In genomic region chr6:94530756-94531155, GRCm38 (mm10) we compare ENCODE assay signal across 26 mouse cellular contexts. TPM values are rescaled to one million over a fixed set of nuclear protein-coding genes. Genes with fewer than 3 reads are reported as not detected.
DNase-seq lines count a peak whose midpoint lies in the region; ATAC-seq lines count a peak whose summit lies in the region.
"Had no signal": no experiment of that assay in that cellular context is flagged by ENCODE, and none has a peak within 500 bp of the region (broad histone marks: within the 10 kb centered on the region; RNA-seq: fewer than 3 reads in every experiment).

No protein-coding gene starts in this region.

- no peaks in the 10 kb centered on the region for H3K4me1 ChIP-seq in intestine, embryonic 16.5 days (ENCODE audit: control insufficient read depth, insufficient read depth, low read length)
- no peaks in the 10 kb centered on the region for H3K4me1 ChIP-seq in stomach, embryonic 16.5 days (ENCODE audit: control insufficient read depth, insufficient read depth, low read length)
- H3K4me1 ChIP-seq in heart, embryonic 10.5 days: no peaks in the 10 kb centered on the region
- H3K4me1 ChIP-seq: embryonic facial prominence, embryonic 13.5 days; forebrain, embryonic 12.5 days; hindbrain, embryonic 15.5 days; limb, embryonic 15.5 days; lung, embryonic 15.5 days; midbrain, embryonic 12.5 days; neural tube, embryonic 15.5 days had no signal

- no peak overlapping the region for H3K4me3 ChIP-seq in intestine, embryonic 16.5 days (ENCODE audit: low read length)
- no peak overlapping the region for H3K4me3 ChIP-seq in stomach, embryonic 16.5 days (replicated peaks; ENCODE audit: low read length)
- H3K4me3 ChIP-seq in heart, embryonic 10.5 days: no peak overlapping the region
- H3K4me3 ChIP-seq: embryonic facial prominence, embryonic 13.5 days; erythroblast, embryonic 14.5 days; forebrain, embryonic 12.5 days; hindbrain, embryonic 15.5 days; left cerebral cortex, adult 2 months; limb, embryonic 15.5 days; lung, embryonic 15.5 days; midbrain, embryonic 12.5 days; neural tube, embryonic 15.5 days had no signal

- no peak overlapping the region for H3K27ac ChIP-seq in intestine, embryonic 16.5 days (ENCODE audit: low read length)
- H3K27ac ChIP-seq in stomach, embryonic 16.5 days (ENCODE audit: low read length): no peak overlapping the region
- H3K27ac ChIP-seq in heart, embryonic 10.5 days: no peak overlapping the region
- H3K27ac ChIP-seq: embryonic facial prominence, embryonic 13.5 days; forebrain, embryonic 12.5 days; hindbrain, embryonic 15.5 days; left cerebral cortex, adult 2 months; limb, embryonic 15.5 days; lung, embryonic 15.5 days; midbrain, embryonic 12.5 days; neural tube, embryonic 15.5 days had no signal

- peak; percentile 84 for ATAC-seq in intestine, embryonic 16.5 days
- 0 out of 2 replicates have a peak, but pooled peaks have one; percentile 66 for ATAC-seq in stomach, embryonic 16.5 days (ENCODE audit: insufficient read depth, low FRiP score)

- peak; percentile 9 for DNase-seq in adrenal gland, postnatal 25 days
- DNase-seq in adrenal gland, postnatal 36 days: no peak
- DNase-seq in lung, postnatal 36 days: peak; percentile 35
- no peak for DNase-seq in lung, postnatal 14 days
- DNase-seq in cerebellum, adult 9-11 months: no peak
- no peak for DNase-seq in heart, embryonic 10.5 days (ENCODE audit: low spot score)
- DNase-seq: cerebellum, adult 11 months; cerebellum, postnatal 14 days; gastrocnemius, postnatal 25 days; heart, postnatal 4 days; kidney, adult 11 months; right cerebral cortex, postnatal 14 days; spleen, adult 18-20 months; thymus, adult 18-20 months; thymus, postnatal 4 days had no signal

- H3K9me3 ChIP-seq in intestine, embryonic 16.5 days (ENCODE audit: control insufficient read depth, low read length): no peaks in the 10 kb centered on the region
- no peaks in the 10 kb centered on the region for H3K9me3 ChIP-seq in stomach, embryonic 16.5 days (replicated peaks; ENCODE audit: control insufficient read depth, low read length)
- no peaks in the 10 kb centered on the region for H3K9me3 ChIP-seq in heart, embryonic 10.5 days
- H3K9me3 ChIP-seq: embryonic facial prominence, embryonic 13.5 days; forebrain, embryonic 12.5 days; hindbrain, embryonic 15.5 days; limb, embryonic 15.5 days; lung, embryonic 15.5 days; midbrain, embryonic 12.5 days; neural tube, embryonic 15.5 days had no signal

- H3K9ac ChIP-seq in intestine, embryonic 16.5 days (ENCODE audit: low read depth, low read length): no peak overlapping the region
- no peak overlapping the region for H3K9ac ChIP-seq in stomach, embryonic 16.5 days (ENCODE audit: low read length)
- H3K9ac ChIP-seq: embryonic facial prominence, embryonic 13.5 days; forebrain, embryonic 12.5 days; hindbrain, embryonic 15.5 days; limb, embryonic 15.5 days; lung, embryonic 15.5 days; midbrain, embryonic 12.5 days; neural tube, embryonic 15.5 days had no signal

- H3K4me2 ChIP-seq in intestine, embryonic 16.5 days (ENCODE audit: low read depth, low read length): no peak overlapping the region
- no peak overlapping the region for H3K4me2 ChIP-seq in stomach, embryonic 16.5 days (ENCODE audit: low read depth, low read length)
- H3K4me2 ChIP-seq: embryonic facial prominence, embryonic 13.5 days; forebrain, embryonic 12.5 days; hindbrain, embryonic 15.5 days; limb, embryonic 15.5 days; lung, embryonic 15.5 days; midbrain, embryonic 12.5 days; neural tube, embryonic 15.5 days had no signal

- H3K36me3 ChIP-seq in intestine, embryonic 16.5 days (ENCODE audit: control insufficient read depth, insufficient read depth, low read length): no peaks in the 10 kb centered on the region
- H3K36me3 ChIP-seq in stomach, embryonic 16.5 days (ENCODE audit: control insufficient read depth, insufficient read depth, low read length): no peaks in the 10 kb centered on the region
- H3K36me3 ChIP-seq in heart, embryonic 10.5 days: peaks cover under 1% of the 10 kb centered on the region; the same call in 1 of the 2 replicates
- H3K36me3 ChIP-seq: embryonic facial prominence, embryonic 13.5 days; forebrain, embryonic 12.5 days; hindbrain, embryonic 15.5 days; limb, embryonic 15.5 days; lung, embryonic 15.5 days; midbrain, embryonic 12.5 days; neural tube, embryonic 15.5 days had no signal

- H3K27me3 ChIP-seq in intestine, embryonic 16.5 days (replicated peaks; ENCODE audit: control insufficient read depth, insufficient read depth, low read length): no peaks in the 10 kb centered on the region
- H3K27me3 ChIP-seq in stomach, embryonic 16.5 days (ENCODE audit: control insufficient read depth, insufficient read depth, low read length): no peaks in the 10 kb centered on the region
- no peaks in the 10 kb centered on the region for H3K27me3 ChIP-seq in heart, embryonic 10.5 days (ENCODE audit: insufficient read depth, poor library complexity, severe bottlenecking)
- H3K27me3 ChIP-seq: embryonic facial prominence, embryonic 13.5 days; forebrain, embryonic 12.5 days; hindbrain, embryonic 15.5 days; limb, embryonic 15.5 days; lung, embryonic 15.5 days; midbrain, embryonic 12.5 days; neural tube, embryonic 15.5 days had no signal

- 63% methylated on average over 7 of the region's 7 CpGs for WGBS in intestine, embryonic 16.5 days
- 69% methylated on average over 7 of the region's 7 CpGs for WGBS in stomach, embryonic 16.5 days
- WGBS in heart, embryonic 10.5 days: 80% methylated on average over 7 of the region's 7 CpGs

RNA-seq across cellular contexts. Expression of gene Slc25a26, which starts 30.6 kb away (rescaled TPM):
- 12.8 and 18.8 TPM in 2 replicates for total RNA-seq in adrenal gland, postnatal 25 days (2021)
- 10 to 100 TPM; 14.2 to 14.7 TPM for total RNA-seq in adrenal gland, postnatal 36 days (2021)
- 8.6 and 9.2 TPM in 2 replicates for polyA plus RNA-seq in intestine, embryonic 16.5 days (2015; fragmentation: Nextera tagmentation; extraction: Ambion mirVana)
- 7.8 and 8.2 TPM in 2 replicates for polyA plus RNA-seq in stomach, embryonic 16.5 days (2015; fragmentation: Nextera tagmentation; extraction: Ambion mirVana)
- polyA plus RNA-seq in heart, embryonic 10.5 days (2016; fragmentation: Nextera tagmentation; extraction: Ambion mirVana): 11.3 and 12.8 TPM in 2 replicates

Comparison
In these comparisons a context has a peak if more than half of its experiments do, and no peak if none do; other contexts are left out.
1. DNase-seq: peak in adrenal gland, postnatal 25 days (single experiment) and lung, postnatal 36 days (single experiment); none in adrenal gland, postnatal 36 days (0 of 2), lung, postnatal 14 days (single experiment), cerebellum, adult 9-11 months (single experiment) and heart, embryonic 10.5 days (single experiment).